Mouse (Mus musculus) limb, embryonic 11.5 days (tissue): ENCODE data around the gene Olfr223. TPM values are rescaled to one million over a fixed set of nuclear protein-coding genes. Genes with fewer than 3 reads are reported as not detected.
"Not testable (repeated sequence)": the region's sequence is repeated elsewhere in the genome, so short reads cannot be mapped to it uniquely, and the experiment has no call there.

Experiments used
- ATAC-seq: fragments of 200-750 bp; cut with Nextera tagmentation; 2 replicates; pipeline ENCODE4 v1.8.0; 2017; ENCODE audit warnings: low read depth; ENCODE audit not compliant: insufficient number of reproducible peaks, low FRiP score, low TSS enrichment
- DNase-seq: peaks from one replicate; pipeline ENCODE4 v3.0.0-alpha.2; 2015; ENCODE audit warnings: low spot score
- H3K27ac ChIP-seq: fragments of 300-500 bp; sonication (generic); replicated peaks from 2 replicates; pipeline ENCODE4 v1.5.1; 2014; ENCODE audit warnings: low read depth, mild to moderate bottlenecking, low read length
- H3K27me3 ChIP-seq: fragments of 300-500 bp; sonication (generic); 2 replicates; pipeline ENCODE4 v1.6.1; 2014; ENCODE audit warnings: mild to moderate bottlenecking, low read length, mixed read lengths; ENCODE audit not compliant: control insufficient read depth, insufficient read depth
- H3K36me3 ChIP-seq: fragments of 300-500 bp; sonication (generic); 2 replicates; pipeline ENCODE4 v1.6.1; 2014; ENCODE audit warnings: mild to moderate bottlenecking, low read length, moderate library complexity, mixed read lengths; ENCODE audit not compliant: control insufficient read depth, insufficient read depth
- H3K4me1 ChIP-seq: fragments of 300-500 bp; sonication (generic); 2 replicates; pipeline ENCODE4 v1.6.1; 2014; ENCODE audit warnings: low read length, mixed read lengths; ENCODE audit not compliant: control insufficient read depth, insufficient read depth
- H3K4me2 ChIP-seq: fragments of 300-500 bp; sonication (generic); 2 replicates; pipeline ENCODE4 v1.6.1; 2014; ENCODE audit warnings: low read depth, mild to moderate bottlenecking, moderate library complexity; ENCODE audit not compliant: severe bottlenecking
- H3K4me3 ChIP-seq: fragments of 300-500 bp; sonication (generic); 2 replicates; pipeline ENCODE4 v1.5.1; 2014; ENCODE audit warnings: low read depth, low read length
- H3K9ac ChIP-seq: fragments of 300-500 bp; sonication (generic); 2 replicates; pipeline ENCODE4 v1.6.1; 2014; ENCODE audit warnings: mild to moderate bottlenecking, low read length
- H3K9me3 ChIP-seq: fragments of 300-500 bp; sonication (generic); 2 replicates; pipeline ENCODE4 v1.6.1; 2016; ENCODE audit warnings: low read length; ENCODE audit not compliant: control insufficient read depth
- WGBS: fragments of 180-500 bp; shearing (Covaris S2); extraction: QIAGEN DNeasy Blood & Tissue Kit; methylation state at CpG from one replicate; pipeline ENCODE4 v1.1.7; 2014; 5-methylcytosine and 5-hydroxymethylcytosine counted together
- polyA plus RNA-seq: library from polyadenylated mRNA; unstranded; fragments of >200 nt; fragmentation: Nextera tagmentation; extraction: Ambion mirVana; gene quantifications from 2 replicates; pipeline ENCODE4 v1.2.1, GENCODE M21; 2014

The Olfr223 gene
- polyA plus RNA-seq, 1 experiment from 2014 or later = not detected

DNA sequence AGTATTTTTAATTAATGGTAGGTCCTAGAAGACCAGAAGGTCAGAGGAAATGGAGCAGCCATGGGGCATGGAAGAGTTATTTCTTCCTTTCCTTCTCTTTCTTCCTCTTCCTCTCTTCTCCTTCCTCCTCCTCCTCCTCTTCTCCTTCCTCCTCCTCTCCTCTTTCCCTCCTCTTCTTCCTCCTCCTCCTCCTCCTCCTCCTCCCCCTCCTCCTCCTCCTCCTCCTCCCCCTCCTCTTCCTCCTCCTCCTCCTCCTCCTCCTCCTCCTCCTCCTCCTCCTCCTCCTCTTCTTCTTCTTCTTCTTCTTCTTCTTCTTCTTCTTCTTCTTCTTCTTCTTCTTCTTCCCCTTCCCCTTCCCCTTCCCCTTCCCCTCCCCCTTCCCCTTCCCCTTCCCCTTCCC is 17.0 kb downstream of the Olfr223 start, which contains the start of gene Olfr222:
Gene Olfr222 (minus strand): TSS at position 101 of the 400 bp plus-strand sequence.
- H3K36me3 ChIP-seq, H3K4me3 ChIP-seq, H3K9ac ChIP-seq, H3K4me1 ChIP-seq, H3K27me3 ChIP-seq, DNase-seq, H3K4me2 ChIP-seq, H3K27ac ChIP-seq, H3K9me3 ChIP-seq, ATAC-seq: not testable (repeated sequence)

DNA sequence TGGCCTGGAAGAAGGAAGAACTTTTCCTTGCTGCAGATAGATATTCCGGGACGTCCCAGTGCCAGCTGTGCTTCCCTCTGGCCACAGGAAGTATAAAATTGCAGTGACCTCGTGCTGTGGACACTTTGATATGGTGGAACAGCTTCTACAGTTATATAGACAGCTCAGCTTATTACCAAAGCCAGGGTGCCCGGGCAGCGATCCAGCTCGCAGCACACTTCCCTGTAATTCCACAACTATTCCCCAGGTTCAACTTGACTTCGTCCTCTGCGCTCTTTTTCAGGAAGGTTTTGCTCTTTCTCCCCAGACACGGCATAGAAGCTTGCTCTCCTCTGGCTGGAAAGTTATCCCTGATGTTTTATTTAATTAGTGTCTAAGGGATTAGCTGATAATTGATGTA is 17.4 kb downstream of the Olfr223 start:
- Histone ChIP-seq H3K36me3 (no peaks in the 10 kb centered on the region), H3K4me3 (no peak overlapping the region), H3K9me3 (no peaks in the 10 kb centered on the region), H3K27me3 (no peaks in the 10 kb centered on the region), H3K9ac (no peak overlapping the region), H3K4me1 (no peaks in the 10 kb centered on the region), H3K4me2 (no peak overlapping the region), H3K27ac (no peak overlapping the region)
- DNase-seq (no peak), ATAC-seq (no peak)
- 53% methylated on average over 9 of the region's 9 CpGs for WGBS

DNA sequence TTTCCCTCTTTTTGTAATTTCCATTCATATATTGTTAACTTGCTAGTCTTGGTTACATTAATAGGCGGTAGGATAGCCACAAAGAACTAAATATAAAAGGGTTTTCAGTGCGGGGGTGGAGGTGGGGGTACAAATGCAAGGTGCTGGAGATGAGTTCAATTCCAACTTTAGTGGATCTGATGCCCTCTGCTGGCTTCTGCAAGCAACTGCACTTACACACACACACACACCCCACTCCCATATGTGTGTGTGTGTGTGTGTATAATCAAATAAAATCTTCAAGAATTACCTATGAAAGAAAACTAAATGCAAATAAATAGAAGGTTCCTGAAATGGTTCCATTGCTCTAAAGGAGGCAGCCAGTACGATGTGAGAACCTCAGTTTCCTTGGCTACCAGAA is 23.8 kb downstream of the Olfr223 start:
- no peaks in the 10 kb centered on the region for H3K27me3 ChIP-seq
- no peak overlapping the region for H3K4me3 ChIP-seq
- no peak overlapping the region for H3K27ac ChIP-seq
- ATAC-seq (no peak), DNase-seq (no peak)
- no peaks in the 10 kb centered on the region for H3K4me1 ChIP-seq
- WGBS = 66% methylated on average over 3 of the region's 3 CpGs
- no peak overlapping the region for H3K9ac ChIP-seq
- H3K4me2 ChIP-seq = no peak overlapping the region
- H3K36me3 ChIP-seq = no peaks in the 10 kb centered on the region
- H3K9me3 ChIP-seq = no peaks in the 10 kb centered on the region

DNA sequence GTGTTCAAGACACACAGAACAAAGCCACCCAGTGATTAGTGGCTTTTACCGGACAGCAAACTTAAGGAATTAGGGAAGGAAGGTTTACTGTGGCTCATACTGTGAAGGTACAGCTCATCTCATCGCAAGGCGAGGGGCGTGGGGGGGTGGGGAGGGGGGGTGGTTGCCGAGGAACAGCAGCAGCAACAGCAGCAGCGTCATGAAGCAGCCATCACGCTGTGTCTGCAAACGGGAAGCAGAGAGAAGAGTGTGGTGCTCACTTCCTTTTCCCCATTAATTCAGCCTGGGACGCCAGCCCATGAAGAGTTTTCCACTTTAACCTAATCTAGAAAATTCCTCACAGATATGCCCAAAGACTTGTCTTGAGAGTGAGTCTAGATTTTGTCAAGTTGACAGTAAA is 30.3 kb downstream of the Olfr223 start:
- Histone ChIP-seq H3K27me3 (no peaks in the 10 kb centered on the region), H3K27ac (no peak overlapping the region), H3K4me3 (no peak overlapping the region), H3K4me2 (no peak overlapping the region), H3K36me3 (no peaks in the 10 kb centered on the region), H3K9me3 (no peaks in the 10 kb centered on the region), H3K9ac (no peak overlapping the region), H3K4me1 (no peaks in the 10 kb centered on the region)
- 79% methylated on average over 9 of the region's 9 CpGs for WGBS
- DNase-seq (no peak), ATAC-seq (no peak)

DNA sequence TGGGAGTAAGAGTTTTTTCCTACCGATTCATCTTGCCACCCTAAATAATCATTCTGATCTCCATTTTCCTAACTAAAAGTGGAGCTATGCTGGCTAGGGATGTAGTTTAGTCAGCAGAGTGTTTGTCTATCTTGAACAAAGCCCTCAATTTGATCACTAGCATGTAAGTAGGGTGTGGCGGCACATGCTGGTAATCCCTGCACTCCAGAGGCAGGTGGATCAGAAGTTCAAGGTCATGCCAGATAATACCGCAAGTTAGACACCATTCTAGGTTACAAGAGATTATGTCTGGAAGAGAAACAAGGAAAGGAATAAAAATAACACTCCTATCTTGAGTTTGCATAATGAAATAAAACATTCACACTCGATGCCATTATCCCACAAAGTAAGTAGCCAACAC is 30.8 kb downstream of the Olfr223 start:
- Histone ChIP-seq H3K36me3 (no peaks in the 10 kb centered on the region), H3K27ac (no peak overlapping the region), H3K9me3 (no peaks in the 10 kb centered on the region), H3K9ac (no peak overlapping the region), H3K4me2 (no peak overlapping the region), H3K4me1 (no peaks in the 10 kb centered on the region), H3K27me3 (no peaks in the 10 kb centered on the region), H3K4me3 (no peak overlapping the region)
- no peak for ATAC-seq
- DNase-seq = no peak
- 97% methylated on average over 4 of the region's 4 CpGs for WGBS

DNA sequence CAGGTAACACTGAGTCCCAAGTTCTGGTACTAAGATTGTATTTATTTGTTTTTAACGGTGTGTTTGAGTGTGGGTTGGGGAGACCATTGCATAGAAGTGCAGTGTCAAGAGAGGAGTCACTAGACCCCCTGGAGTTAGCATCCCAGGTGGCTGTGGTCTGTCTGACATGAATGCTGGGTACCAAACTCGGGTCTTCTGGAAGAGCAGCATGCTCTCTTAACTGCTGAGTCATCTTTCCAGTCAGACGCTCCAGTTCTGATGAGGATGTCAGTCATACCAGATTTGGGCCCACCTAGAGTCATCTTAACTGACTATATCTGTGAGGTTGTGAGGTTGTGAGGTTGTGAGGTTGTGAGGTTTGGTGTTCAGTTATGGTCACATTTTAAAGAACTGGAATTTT is 32.2 kb downstream of the Olfr223 start:
- ATAC-seq (no peak), DNase-seq (no peak)
- H3K9ac ChIP-seq = no peak overlapping the region
- no peaks in the 10 kb centered on the region for H3K27me3 ChIP-seq
- WGBS = 68% methylated on average over 3 of the region's 3 CpGs
- H3K4me3 ChIP-seq = no peak overlapping the region
- H3K36me3 ChIP-seq = no peaks in the 10 kb centered on the region
- H3K9me3 ChIP-seq = no peaks in the 10 kb centered on the region
- H3K4me2 ChIP-seq = no peak overlapping the region
- no peak overlapping the region for H3K27ac ChIP-seq
- no peaks in the 10 kb centered on the region for H3K4me1 ChIP-seq

DNA sequence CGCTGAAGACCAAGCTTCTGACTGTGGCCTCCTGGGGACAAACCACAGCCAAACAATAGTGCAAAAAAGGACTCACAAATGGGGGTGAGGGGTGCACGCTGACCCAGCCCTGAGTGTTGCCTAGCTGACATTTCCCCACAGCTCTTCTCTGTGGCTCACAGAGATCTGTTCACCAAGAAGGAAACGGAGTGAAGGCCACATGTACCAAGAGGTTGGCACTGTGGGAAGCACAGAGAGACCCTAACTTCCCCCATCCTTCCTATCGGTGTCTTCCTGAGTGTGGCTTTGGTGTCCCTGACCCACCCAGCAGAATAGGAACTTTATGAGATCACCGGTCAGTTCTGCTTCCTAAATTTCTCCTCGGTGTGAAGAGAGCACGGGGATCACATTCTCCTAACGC is 38.6 kb downstream of the Olfr223 start:
- no peak overlapping the region for H3K9ac ChIP-seq
- no peak for DNase-seq
- no peaks in the 10 kb centered on the region for H3K27me3 ChIP-seq
- no peak for ATAC-seq
- H3K27ac ChIP-seq = no peak overlapping the region
- WGBS = 84% methylated on average over 8 of the region's 8 CpGs
- no peaks in the 10 kb centered on the region for H3K36me3 ChIP-seq
- H3K4me3 ChIP-seq = no peak overlapping the region
- H3K9me3 ChIP-seq = no peaks in the 10 kb centered on the region
- H3K4me2 ChIP-seq = no peak overlapping the region
- H3K4me1 ChIP-seq = no peaks in the 10 kb centered on the region

DNA sequence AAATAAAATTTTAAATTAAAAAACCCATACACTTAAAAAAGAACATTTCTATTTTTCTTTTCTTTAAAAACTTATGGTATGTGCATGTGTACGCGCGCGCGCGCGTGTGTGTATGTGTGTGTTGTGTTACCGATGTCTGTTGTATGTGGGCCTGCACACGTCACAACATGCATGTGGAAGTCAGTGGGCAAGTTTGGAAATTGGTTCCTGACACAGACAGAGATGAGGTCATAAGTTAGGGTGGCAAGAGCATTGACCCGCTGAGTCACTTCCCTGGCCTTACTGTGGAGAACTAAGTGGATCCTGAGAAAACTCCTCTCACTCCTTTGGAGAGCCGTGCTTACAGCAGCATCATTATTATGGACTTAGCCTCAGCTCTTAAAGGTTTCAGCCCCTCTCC is 39.0 kb downstream of the Olfr223 start:
- no peaks in the 10 kb centered on the region for H3K36me3 ChIP-seq
- no peak overlapping the region for H3K27ac ChIP-seq
- DNase-seq = no peak
- no peaks in the 10 kb centered on the region for H3K27me3 ChIP-seq
- no peaks in the 10 kb centered on the region for H3K9me3 ChIP-seq
- WGBS = 95% methylated on average over 11 of the region's 11 CpGs
- H3K4me3 ChIP-seq = no peak overlapping the region
- no peak overlapping the region for H3K9ac ChIP-seq
- ATAC-seq = no peak
- no peaks in the 10 kb centered on the region for H3K4me1 ChIP-seq
- no peak overlapping the region for H3K4me2 ChIP-seq

DNA sequence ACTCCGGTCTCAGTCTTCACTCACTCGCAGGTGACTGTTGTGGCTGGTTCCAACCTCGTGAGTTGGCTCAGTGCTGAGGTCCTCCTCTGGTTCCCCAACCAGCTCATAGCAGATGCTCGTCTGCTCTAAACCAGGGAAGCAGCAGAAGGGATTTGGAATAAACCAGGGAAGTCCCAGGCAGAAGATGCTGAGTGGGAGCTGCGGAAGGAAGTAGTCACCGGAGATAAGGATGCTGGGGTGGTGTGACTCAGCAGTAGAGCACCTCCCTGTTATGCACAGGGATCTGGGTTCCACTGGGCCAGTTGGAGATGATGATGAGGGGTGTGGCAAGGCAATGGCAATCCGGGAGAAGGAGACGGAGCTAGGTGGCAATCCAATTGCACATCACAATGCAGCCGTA is 49.1 kb downstream of the Olfr223 start:
- no peaks in the 10 kb centered on the region for H3K4me1 ChIP-seq
- H3K36me3 ChIP-seq = no peaks in the 10 kb centered on the region
- no peak for DNase-seq
- 84% methylated on average over 9 of the region's 9 CpGs for WGBS
- no peak overlapping the region for H3K4me2 ChIP-seq
- no peaks in the 10 kb centered on the region for H3K9me3 ChIP-seq
- ATAC-seq = no peak
- no peak overlapping the region for H3K4me3 ChIP-seq
- H3K9ac ChIP-seq = no peak overlapping the region
- no peaks in the 10 kb centered on the region for H3K27me3 ChIP-seq
- H3K27ac ChIP-seq = no peak overlapping the region
